Mouse (Mus musculus) forebrain, postnatal 0 days (tissue): ENCODE results near the gene Tbc1d15. TPM values are rescaled to one million over a fixed set of nuclear protein-coding genes. Genes with fewer than 3 reads are reported as not detected.
A peak's percentile ranks its signal among the peaks of the same experiment; 100 is the strongest.

Experiments used
- ATAC-seq: fragments of 200-750 bp; cut with Nextera tagmentation; 2 replicates; pipeline ENCODE4 v1.8.0; 2017; ENCODE audit warnings: mild to moderate bottlenecking, moderate library complexity
- DNase-seq: peaks from one replicate; pipeline ENCODE4 v3.0.0-alpha.2; 2015
- H3K27ac ChIP-seq: fragments of 300-500 bp; sonication (generic); 2 replicates; pipeline ENCODE4 v1.5.1; 2014; ENCODE audit warnings: low read depth, mild to moderate bottlenecking, antibody characterized with exemption, low read length, moderate library complexity, mixed read lengths
- H3K27me3 ChIP-seq: fragments of 300-500 bp; sonication (generic); 2 replicates; pipeline ENCODE4 v1.6.1; 2014; ENCODE audit warnings: mild to moderate bottlenecking, low read length, mixed read lengths; ENCODE audit not compliant: insufficient read depth
- H3K36me3 ChIP-seq: fragments of 300-500 bp; sonication (generic); 2 replicates; pipeline ENCODE4 v1.6.1; 2014; ENCODE audit warnings: mild to moderate bottlenecking, moderate library complexity; ENCODE audit not compliant: insufficient read depth
- H3K4me1 ChIP-seq: fragments of 300-500 bp; sonication (generic); 2 replicates; pipeline ENCODE4 v1.6.1; 2014; ENCODE audit warnings: antibody characterized with exemption; ENCODE audit not compliant: insufficient read depth
- H3K4me2 ChIP-seq: fragments of 300-500 bp; sonication (generic); 2 replicates; pipeline ENCODE4 v1.6.1; 2014; ENCODE audit warnings: low read depth, mild to moderate bottlenecking, moderate library complexity
- H3K4me3 ChIP-seq: fragments of 300-500 bp; sonication (generic); 2 replicates; pipeline ENCODE4 v1.5.1; 2014; ENCODE audit warnings: low read depth, low read length, mixed read lengths
- H3K9ac ChIP-seq: fragments of 300-500 bp; sonication (generic); 2 replicates; pipeline ENCODE4 v1.6.1; 2014; ENCODE audit warnings: mild to moderate bottlenecking
- H3K9me3 ChIP-seq: fragments of 300-500 bp; sonication (generic); 2 replicates; pipeline ENCODE4 v1.6.1; 2016; ENCODE audit warnings: low read length
- CTCF ChIP-seq: sonication (generic); IDR thresholded peaks from 2 replicates; pipeline ENCODE4 v1.5.1; 2016; ENCODE audit warnings: antibody characterized with exemption, control low read depth, low read depth
- WGBS: fragments of 180-500 bp; shearing (Covaris S2); extraction: QIAGEN DNeasy Blood & Tissue Kit; methylation state at CpG from one replicate; pipeline ENCODE4 v1.1.7; 2014; 5-methylcytosine and 5-hydroxymethylcytosine counted together
- polyA plus RNA-seq: library from polyadenylated mRNA; unstranded; fragments of >200 nt; fragmentation: Nextera tagmentation; extraction: Ambion mirVana; gene quantifications from 2 replicates; pipeline ENCODE4 v1.2.1, GENCODE M21; 2015
- total RNA-seq: library from RNA; depleted of rRNA; stranded (reverse); fragments of >200 nt; gene quantifications from 2 replicates; pipeline ENCODE4 v1.2.3, GENCODE M21; 2014

The Tbc1d15 gene
- total and polyA plus RNA-seq, 2 experiments from 2014 or later, result 10.3 to 31.3 TPM

GRCm38 (mm10) chr10:115262261-115262660 lies 11.0 kb upstream of the Tbc1d15 start:
- DNase-seq (no peak), ATAC-seq (no peak)
- Histone ChIP-seq H3K36me3 (no peaks in the 10 kb centered on the region), H3K4me3 (no peak overlapping the region), H3K27me3 (no peaks in the 10 kb centered on the region), H3K9me3 (no peaks in the 10 kb centered on the region), H3K27ac (no peak overlapping the region), H3K4me2 (no peak overlapping the region), H3K4me1 (no peaks in the 10 kb centered on the region), H3K9ac (no peak overlapping the region)
- WGBS, result 89% methylated on average over 2 of the region's 2 CpGs
- no peak for TF ChIP-seq CTCF

GRCm38 (mm10) chr10:115261428-115261827 lies 10.2 kb upstream of the Tbc1d15 start:
- Histone ChIP-seq H3K9ac (no peak overlapping the region), H3K4me1 (no peaks in the 10 kb centered on the region), H3K9me3 (no peaks in the 10 kb centered on the region), H3K36me3 (no peaks in the 10 kb centered on the region), H3K27ac (no peak overlapping the region), H3K27me3 (no peaks in the 10 kb centered on the region), H3K4me2 (no peak overlapping the region), H3K4me3 (no peak overlapping the region)
- TF ChIP-seq CTCF, result no peak
- 89% methylated on average over 3 of the region's 3 CpGs for WGBS
- DNase-seq (no peak), ATAC-seq (no peak)

GRCm38 (mm10) chr10:115256162-115256561 lies 4.9 kb upstream of the Tbc1d15 start:
- WGBS, result 89% methylated on average over 5 of the region's 5 CpGs
- H3K4me2 ChIP-seq, result no peak overlapping the region
- H3K27ac ChIP-seq, result no peak overlapping the region
- no peaks in the 10 kb centered on the region for H3K27me3 ChIP-seq
- no peak for DNase-seq
- 0 out of 2 replicates have a peak, but pooled peaks cover 7% of the 10 kb centered on the region for H3K4me1 ChIP-seq
- H3K4me3 ChIP-seq, result no peak overlapping the region
- TF ChIP-seq CTCF, result no peak
- no peaks in the 10 kb centered on the region for H3K36me3 ChIP-seq
- no peaks in the 10 kb centered on the region for H3K9me3 ChIP-seq
- no peak for ATAC-seq
- no peak overlapping the region for H3K9ac ChIP-seq

GRCm38 (mm10) chr10:115253521-115253920 lies 2.3 kb upstream of the Tbc1d15 start:
- 82% methylated on average over 3 of the region's 3 CpGs for WGBS
- ATAC-seq, result no peak
- H3K4me2 ChIP-seq, result no peak overlapping the region
- TF ChIP-seq CTCF, result no peak
- H3K4me1 ChIP-seq, result 0 out of 2 replicates have a peak, but pooled peaks cover 14% of the 10 kb centered on the region
- H3K9me3 ChIP-seq, result no peaks in the 10 kb centered on the region
- no peak overlapping the region for H3K4me3 ChIP-seq
- H3K36me3 ChIP-seq, result no peaks in the 10 kb centered on the region
- no peak overlapping the region for H3K27ac ChIP-seq
- no peak overlapping the region for H3K9ac ChIP-seq
- H3K27me3 ChIP-seq, result no peaks in the 10 kb centered on the region
- no peak for DNase-seq

- ATAC-seq (no peak), DNase-seq (peak; percentile 7)
- H3K4me3 ChIP-seq, result peak overlapping the region; percentile 90
- peak overlapping the region; percentile 39; the same call in 1 of the 2 replicates for H3K9ac ChIP-seq
- no peak overlapping the region for H3K27ac ChIP-seq
- peak overlapping the region; percentile 54 for H3K4me2 ChIP-seq
- H3K36me3 ChIP-seq, result no peaks in the 10 kb centered on the region
- H3K9me3 ChIP-seq, result no peaks in the 10 kb centered on the region
- 0 out of 2 replicates have a peak, but pooled peaks cover 14% of the 10 kb centered on the region for H3K4me1 ChIP-seq
- 15% methylated on average over 10 of the region's 10 CpGs for WGBS
- TF ChIP-seq CTCF, result no peak
- no peaks in the 10 kb centered on the region for H3K27me3 ChIP-seq
Measured at GRCm38 (mm10) chr10:115252321-115252757, 1.1 kb upstream of the Tbc1d15 start.

DNA sequence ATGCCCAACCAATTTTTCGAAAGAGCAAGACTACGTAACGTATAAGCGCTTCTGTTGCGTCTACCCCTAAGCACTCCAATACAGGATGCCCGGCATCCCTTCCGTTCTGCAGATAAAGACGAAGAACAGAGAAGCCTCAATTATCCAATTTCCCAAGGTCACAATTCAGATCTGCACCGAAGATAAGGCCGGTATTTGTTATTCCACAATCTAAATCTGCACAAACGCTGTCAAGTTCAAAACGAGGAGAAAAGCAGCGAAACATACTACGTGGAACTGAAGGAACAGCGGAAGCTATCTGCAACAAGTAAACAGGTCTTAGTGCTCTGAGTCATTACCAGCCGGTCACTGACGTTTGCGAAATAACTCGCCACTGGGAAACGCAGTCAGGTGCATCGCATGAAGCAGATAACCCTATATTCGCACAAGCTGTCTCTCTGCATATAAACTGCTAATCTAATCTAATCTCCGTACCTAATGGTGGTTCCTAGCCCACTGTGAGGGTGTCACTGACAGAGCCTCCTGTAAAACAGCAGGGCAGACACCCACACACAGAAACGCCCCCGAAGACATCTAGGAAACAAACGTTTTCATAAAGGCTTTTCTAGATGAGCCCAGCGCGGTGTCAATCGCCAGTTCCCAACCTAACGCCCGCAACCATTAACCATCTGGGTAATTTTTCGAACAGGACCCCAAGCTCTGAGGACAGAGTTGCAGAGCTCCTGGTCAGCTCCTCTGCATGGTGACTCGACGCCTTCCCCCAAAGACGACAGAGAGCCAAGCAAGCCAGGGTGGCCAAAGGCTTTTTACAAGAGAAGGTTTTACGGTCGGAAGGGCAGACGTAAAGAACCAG lies 806 bp downstream of the Tbc1d15 start:
- WGBS, result 42% methylated on average over 33 of the region's 38 CpGs
- peak overlapping the region; percentile 62; the same call in 1 of the 2 replicates for H3K27ac ChIP-seq
- DNase-seq, result peak; percentile 6

GRCm38 (mm10) chr10:115248041-115248440 lies 3.2 kb downstream of the Tbc1d15 start:
- no peaks in the 10 kb centered on the region for H3K9me3 ChIP-seq
- 47% methylated on average over 7 of the region's 7 CpGs for WGBS
- H3K36me3 ChIP-seq, result no peaks in the 10 kb centered on the region
- no peak for ATAC-seq
- H3K4me1 ChIP-seq, result 0 out of 2 replicates have a peak, but pooled peaks cover 14% of the 10 kb centered on the region
- no peaks in the 10 kb centered on the region for H3K27me3 ChIP-seq
- H3K27ac ChIP-seq, result no peak overlapping the region
- H3K4me3 ChIP-seq, result no peak overlapping the region
- no peak for TF ChIP-seq CTCF
- H3K4me2 ChIP-seq, result no peak overlapping the region
- no peak for DNase-seq
- H3K9ac ChIP-seq, result no peak overlapping the region

More for the DNA sequence above, 806 bp downstream of the Tbc1d15 start:
- no peak for TF ChIP-seq CTCF
- Histone ChIP-seq H3K27me3 (no peaks in the 10 kb centered on the region), H3K36me3 (no peaks in the 10 kb centered on the region), H3K4me2 (peak overlapping the region; percentile 48), H3K9me3 (no peaks in the 10 kb centered on the region), H3K4me1 (0 out of 2 replicates have a peak, but pooled peaks cover 14% of the 10 kb centered on the region), H3K9ac (peak overlapping the region; percentile 83), H3K4me3 (peak overlapping the region; percentile 90)
- peak; percentile 14 for ATAC-seq
